Mouse (Mus musculus) left cerebral cortex, postnatal 25 days (tissue): ENCODE results near the gene Orc5. TPM values are rescaled to one million over a fixed set of nuclear protein-coding genes. Genes with fewer than 3 reads are reported as not detected.

Experiments
- DNase-seq, 2 experiments: peaks; one replicate each; pipeline ENCODE4 v3.0.0; 2022; ENCODE audit warnings: low spot score in 2 of 2, mixed read lengths in 1 of 2
- intact Hi-C: fragments of 180-260 bp; cut with DNase I; formaldehyde crosslinking; loops from one replicate; pipeline ENCODE4 v1.15.1; 2025
- total RNA-seq, 2 experiments: library from RNA; stranded (reverse); gene quantifications; 2 replicates each; pipeline ENCODE4 v1.2.3; 2021

Orc5 gene
- total RNA-seq: 10 to 100 TPM; 18.4 to 19.5 TPM

GRCm38 (mm10) chr5:22550033-22550551 is at the start of gene Orc5:
Gene Orc5, minus strand, starts transcription at chr5:22550429.
- intact Hi-C loops: loop anchor here (10.0 kb wide), 1 partner anchor 675 kb away; no protein-coding TSS in a partner anchor
- DNase-seq: peak; percentile 92 to 96

- no peak for DNase-seq
- intact Hi-C loops: no loop called here
These were observed 46.8 kb upstream of the Orc5 start for GRCm38 (mm10) chr5:22596981-22597380.

- no peak for DNase-seq
- intact Hi-C loops: no loop called here
These were observed 39.2 kb upstream of the Orc5 start for GRCm38 (mm10) chr5:22589370-22589966.

- DNase-seq: no peak
- intact Hi-C loops: no loop called here
These were observed 37.3 kb upstream of the Orc5 start for GRCm38 (mm10) chr5:22587492-22587891.

GRCm38 (mm10) chr5:22584556-22584955 is 34.3 kb upstream of the Orc5 start:
- no peak for DNase-seq
- intact Hi-C loops: loop anchor here (5.0 kb wide), 1 partner anchor 643 kb away; no protein-coding TSS in a partner anchor

GRCm38 (mm10) chr5:22578011-22578410 is 27.8 kb upstream of the Orc5 start:
- no peak for DNase-seq
- intact Hi-C loops: no loop called here

GRCm38 (mm10) chr5:22574751-22575150 is 24.5 kb upstream of the Orc5 start:
- DNase-seq: no peak
- intact Hi-C loops: no loop called here

GRCm38 (mm10) chr5:22574161-22574560 is 23.9 kb upstream of the Orc5 start:
- intact Hi-C loops: no loop called here
- no peak for DNase-seq

- DNase-seq: no peak
- intact Hi-C loops: no loop called here
These were observed 23.5 kb upstream of the Orc5 start for GRCm38 (mm10) chr5:22573696-22574095.

GRCm38 (mm10) chr5:22572881-22573280 is 22.7 kb upstream of the Orc5 start:
- intact Hi-C loops: no loop called here
- DNase-seq: no peak

GRCm38 (mm10) chr5:22572456-22572855 is 22.2 kb upstream of the Orc5 start:
- intact Hi-C loops: no loop called here
- no peak for DNase-seq

GRCm38 (mm10) chr5:22565708-22566107 is 15.5 kb upstream of the Orc5 start:
- intact Hi-C loops: no loop called here
- DNase-seq: no peak

GRCm38 (mm10) chr5:22559801-22560200 is 9.6 kb upstream of the Orc5 start:
- intact Hi-C loops: loop anchor here (10.0 kb wide), 1 partner anchor 665 kb away; no protein-coding TSS in a partner anchor
- DNase-seq: no peak

GRCm38 (mm10) chr5:22557491-22558113 is 7.4 kb upstream of the Orc5 start:
- intact Hi-C loops: loop anchor here (10.0 kb wide), 1 partner anchor 667 kb away; no protein-coding TSS in a partner anchor

GRCm38 (mm10) chr5:22556713-22557112 is 6.5 kb upstream of the Orc5 start:
- intact Hi-C loops: loop anchor here (10.0 kb wide), 1 partner anchor 668 kb away; no protein-coding TSS in a partner anchor

More at GRCm38 (mm10) chr5:22557491-22558113, 7.4 kb upstream of the Orc5 start:
- no peak for DNase-seq

GRCm38 (mm10) chr5:22552233-22552765 is 2.1 kb upstream of the Orc5 start:
- intact Hi-C loops: loop anchor here (10.0 kb wide), 1 partner anchor 673 kb away; no protein-coding TSS in a partner anchor
- no peak for DNase-seq

More at GRCm38 (mm10) chr5:22556713-22557112, 6.5 kb upstream of the Orc5 start:
- no peak for DNase-seq

GRCm38 (mm10) chr5:22549366-22550032 is 730 bp downstream of the Orc5 start:
- DNase-seq: no peak
- intact Hi-C loops: loop anchor here (10.0 kb wide), 1 partner anchor 675 kb away; no protein-coding TSS in a partner anchor

- no peak for DNase-seq
- intact Hi-C loops: no loop called here
These were observed 1.6 kb downstream of the Orc5 start for GRCm38 (mm10) chr5:22548556-22549161.

- intact Hi-C loops: no loop called here
These were observed 3.7 kb downstream of the Orc5 start for GRCm38 (mm10) chr5:22546536-22546935.

GRCm38 (mm10) chr5:22545305-22545704 is 4.9 kb downstream of the Orc5 start:
- intact Hi-C loops: no loop called here
- DNase-seq: no peak

More at GRCm38 (mm10) chr5:22546536-22546935, 3.7 kb downstream of the Orc5 start:
- no peak for DNase-seq
